Mouse (Mus musculus) CH12.LX (cell line): ENCODE measurements at regions not wholly inside any gene's neighbourhood (a gene's known extent, or its start where the extent isn't known, plus 50 kb on each side); places are given as distances from the start of the nearest gene placed in this dataset.

Source experiments
- ETS1 ChIP-seq: conservative IDR thresholded peaks from 2 replicates; pipeline ENCODE4 v1.6.1; 2012; ENCODE audit warnings: low read depth, mild to moderate bottlenecking, inconsistent platforms, low read length, improper control_type of control experiment, moderate library complexity
- MAZ ChIP-seq: IDR thresholded peaks from 2 replicates; pipeline ENCODE4 v1.6.1; 2012; ENCODE audit warnings: low read depth, mild to moderate bottlenecking, inconsistent platforms, low read length, improper control_type of control experiment, moderate library complexity
- NELFE ChIP-seq: IDR thresholded peaks from 2 replicates; pipeline ENCODE4 v1.6.1; 2011; ENCODE audit warnings: low read depth, low read length, improper control_type of control experiment
- POLR2A ChIP-seq: IDR thresholded peaks from 2 replicates; pipeline ENCODE4 v1.6.1; 2011; ENCODE audit warnings: low read depth, mild to moderate bottlenecking, improper control_type of control experiment, low read length
- SIN3A ChIP-seq: IDR thresholded peaks from 2 replicates; pipeline ENCODE4 v1.6.1; 2012; ENCODE audit warnings: low read length, improper control_type of control experiment, inconsistent platforms
- TBP ChIP-seq: conservative IDR thresholded peaks from 2 replicates; pipeline ENCODE4 v1.6.1; 2011; ENCODE audit warnings: low read depth, low read length, improper control_type of control experiment
- USF1 ChIP-seq: IDR thresholded peaks from 2 replicates; pipeline ENCODE4 v1.6.1; 2014; ENCODE audit warnings: low read depth, mild to moderate bottlenecking, inconsistent platforms, low read length, improper control_type of control experiment
- ZNF384 ChIP-seq: IDR thresholded peaks from 2 replicates; pipeline ENCODE4 v1.6.1; 2012; ENCODE audit warnings: low read depth, low read length, improper control_type of control experiment, inconsistent platforms

DNA sequence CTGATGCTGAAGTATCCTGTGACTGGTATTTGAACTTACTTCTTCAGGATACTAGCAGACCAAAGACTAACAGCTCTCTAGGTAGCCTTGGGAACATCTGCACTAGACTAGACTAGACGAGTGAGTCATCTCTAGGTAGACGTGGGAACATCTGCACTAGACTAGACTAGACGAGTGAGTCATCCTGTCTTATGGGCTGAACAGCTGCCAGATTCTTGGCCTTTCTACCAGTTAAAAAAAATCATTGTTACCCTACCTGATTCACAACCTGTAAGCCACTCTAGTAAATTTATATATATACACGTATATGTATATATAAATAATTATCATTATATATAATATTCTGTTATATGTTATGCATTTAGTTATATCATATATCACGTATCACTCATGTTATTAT, 307.8 kb downstream of the Kctd12 start:
- TF ChIP-seq ETS1 (no peak), POLR2A (no peak), ZNF384 (no peak), TBP (no peak), SIN3A (no peak), USF1 (no peak), MAZ (no peak), NELFE (no peak)
